Mouse (Mus musculus): ENCODE data around the gene Olfr883.

DNA sequence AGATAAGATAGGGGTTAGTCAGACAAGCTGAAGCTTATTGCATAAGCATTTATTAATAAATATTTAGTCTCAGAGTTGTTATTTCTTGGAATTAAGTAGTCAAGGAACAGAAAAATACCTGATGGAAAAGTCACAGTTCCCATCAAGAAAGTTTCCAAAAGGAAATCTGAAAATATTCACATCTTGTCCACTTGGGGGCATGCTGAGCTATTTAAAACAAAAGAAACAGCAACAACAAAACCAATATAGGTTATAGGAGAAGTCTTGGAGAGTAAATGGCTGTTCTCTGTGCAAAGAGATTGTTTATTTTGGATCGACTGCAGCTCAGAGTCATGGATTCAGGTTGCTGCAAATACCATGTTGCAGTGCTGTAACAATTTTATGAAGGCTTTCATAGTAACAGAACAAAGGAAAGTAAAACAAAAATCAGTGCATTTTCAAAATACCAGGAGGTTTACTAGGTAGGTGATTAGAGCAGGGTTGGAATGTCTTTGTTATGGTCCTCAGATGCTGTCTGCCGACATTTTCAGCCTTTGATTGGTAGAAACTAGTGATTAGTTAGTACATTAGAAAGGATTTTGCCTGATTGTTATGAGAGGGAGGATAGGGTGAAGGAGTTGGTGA, 26.9 kb upstream of the Olfr883 start:
- TF ChIP-seq POLR2A (IDR thresholded peaks at IDR 0.05; ENCODE audit: insufficient read depth, low read length) (no peak), CTCF (IDR thresholded peaks at IDR 0.05; ENCODE audit: low read depth, low read length) (no peak)

All from ES-Bruce4 (cell line).